Mouse (Mus musculus): Measurements from ENCODE around the gene Syngr2.

DNA sequence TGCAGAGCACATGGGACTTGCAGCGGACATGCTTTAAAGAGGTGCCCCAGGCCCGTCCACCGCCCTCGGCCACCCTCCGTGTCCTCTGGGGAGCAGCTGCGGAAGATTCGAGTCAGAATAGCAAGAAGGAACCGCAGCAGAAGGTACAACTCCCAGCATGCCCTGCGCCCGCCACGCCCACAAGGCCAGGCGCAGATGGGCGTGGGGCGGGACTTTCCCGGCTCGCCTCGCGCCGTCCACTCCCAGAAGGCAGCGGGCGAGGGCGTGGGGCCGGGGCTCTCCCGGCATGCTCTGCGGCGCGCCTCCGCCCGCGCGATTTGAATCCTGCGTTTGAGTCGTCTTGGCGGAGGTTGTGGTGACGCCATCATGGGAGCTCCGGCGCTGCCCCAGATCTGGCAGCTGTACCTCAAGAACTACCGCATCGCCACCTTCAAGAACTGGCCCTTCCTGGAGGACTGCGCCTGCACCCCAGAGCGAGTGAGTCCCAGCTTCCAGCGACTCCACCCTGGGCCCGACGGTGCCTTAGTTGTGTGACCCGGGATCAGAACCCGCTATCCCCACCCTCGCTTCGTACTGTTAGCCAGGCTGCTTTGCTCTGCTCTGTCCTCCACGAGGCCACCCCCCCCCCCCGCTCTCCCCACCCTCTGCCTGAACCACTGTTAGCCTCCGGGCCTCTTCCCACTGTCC lies 39.7 kb downstream of the Syngr2 start, which contains the start of gene Birc5:
- TF ChIP-seq CTCF (IDR thresholded peaks at IDR 0.05; ENCODE audit: borderline replicate concordance, insufficient read depth, low read length) (no peak), POLR2A (IDR thresholded peaks at IDR 0.05; ENCODE audit: low read depth, low read length) (peak; percentile 94)
